Mouse (Mus musculus) lung, adult 2 months (tissue): ENCODE measurements around the gene Nudt1. TPM values are rescaled to one million over a fixed set of nuclear protein-coding genes. Genes with fewer than 3 reads are reported as not detected.

Experiments used
- DNase-seq: peaks from one replicate; pipeline ENCODE4 v3.0.0; 2022
- H3K4me1 ChIP-seq: fragments of 200-500 bp; 2 replicates; pipeline ENCODE4 v1.6.1; 2011; ENCODE audit warnings: low read length; ENCODE audit not compliant: control insufficient read depth, insufficient read depth
- H3K4me3 ChIP-seq: fragments of 200-500 bp; replicated peaks from 2 replicates; pipeline ENCODE3; 2011; ENCODE audit warnings: low read depth, mild to moderate bottlenecking, control low read depth, low read length; ENCODE audit errors: extremely low read depth
- CTCF ChIP-seq: fragments of 200-500 bp; IDR thresholded peaks from 2 replicates; pipeline ENCODE4 v1.5.1; 2011; ENCODE audit warnings: mild to moderate bottlenecking, low read length, control low read depth; ENCODE audit not compliant: insufficient read depth
- POLR2A ChIP-seq: fragments of 200-500 bp; IDR thresholded peaks from 2 replicates; pipeline ENCODE4 v1.6.1; 2011; ENCODE audit warnings: low read depth, mild to moderate bottlenecking, control low read depth, low read length, borderline replicate concordance; ENCODE audit errors: extremely low read depth
- WGBS: fragments of 180-500 bp; shearing (Covaris S2); methylation state at CpG from one replicate; pipeline ENCODE4 v1.1.7; 2018; 5-methylcytosine and 5-hydroxymethylcytosine counted together
- polyA plus RNA-seq: library from polyadenylated mRNA; depleted of rRNA; stranded (reverse); fragments of >200 nt; gene quantifications from 2 replicates; pipeline ENCODE4 v1.2.3, GENCODE M21; 2012; rRNA removed

Nudt1 gene
- polyA plus RNA-seq, 1 experiment: 7.9 TPM

DNA sequence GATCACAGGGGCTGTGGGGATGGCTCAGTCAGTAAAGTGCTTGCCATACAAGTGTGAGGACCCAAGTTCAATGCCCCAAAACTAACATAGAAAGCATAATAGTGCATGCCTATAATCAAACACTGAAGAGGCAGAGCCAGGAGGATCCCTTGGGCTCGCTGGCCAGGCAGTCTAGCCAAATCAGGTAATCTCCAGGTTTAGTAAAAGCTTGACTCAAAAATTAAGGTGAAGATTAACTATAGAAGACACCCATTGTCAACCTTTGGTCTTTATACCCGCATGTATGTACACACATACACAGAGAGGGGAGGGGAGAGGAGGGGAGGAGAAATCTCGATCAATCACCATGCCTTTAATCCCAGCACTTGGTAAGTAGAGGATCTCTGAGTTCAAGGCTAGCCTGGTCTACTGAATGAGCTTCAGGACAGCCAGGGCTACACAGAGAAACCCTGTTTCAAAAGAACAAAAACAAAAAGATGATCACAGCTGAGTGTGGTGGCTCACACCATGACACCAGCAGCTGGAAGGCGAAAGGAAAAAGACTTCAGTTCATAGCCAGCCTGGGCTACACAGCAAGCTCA is 53.9 kb downstream of the Nudt1 start:
- H3K4me3 ChIP-seq: no peak overlapping the region
- DNase-seq: no peak
- 92% methylated on average over 4 of the region's 4 CpGs for WGBS
- TF ChIP-seq POLR2A: no peak
- TF ChIP-seq CTCF: no peak
- peaks cover 27% of the 10 kb centered on the region for H3K4me1 ChIP-seq

DNA sequence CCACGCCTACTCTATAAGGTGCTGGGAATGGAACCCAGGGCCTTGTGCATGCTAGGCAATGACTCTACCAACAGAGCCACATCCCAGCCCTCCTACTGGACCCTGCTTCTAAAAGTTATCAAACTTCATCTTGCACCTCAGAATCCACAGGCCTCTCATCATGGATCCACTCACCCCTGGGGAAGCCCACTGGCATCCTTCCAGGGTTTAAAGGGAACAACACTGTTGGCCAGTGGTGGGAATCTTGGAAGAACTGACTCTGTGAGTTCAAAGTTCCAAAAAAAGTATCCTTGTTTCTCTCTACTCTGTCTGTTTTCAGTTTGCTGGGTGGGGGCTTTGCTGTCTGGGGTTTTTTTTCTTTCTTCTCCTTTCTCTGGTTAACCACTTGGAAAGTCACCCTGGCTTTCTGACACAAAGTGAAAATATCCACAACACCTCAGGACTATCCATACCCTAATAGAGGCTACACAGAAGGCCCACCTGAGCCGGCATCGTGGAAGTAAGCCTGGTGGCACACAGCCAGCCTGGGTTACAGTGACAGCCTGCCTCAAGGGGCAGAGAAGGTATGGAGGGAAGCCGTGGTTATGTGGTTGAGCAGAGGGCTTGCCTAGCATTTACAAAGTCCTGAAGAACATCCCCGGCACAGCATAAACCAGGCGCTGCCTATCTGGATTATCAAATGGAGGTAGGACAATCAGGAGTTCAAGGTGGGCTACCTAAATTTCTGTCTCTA is 56.8 kb downstream of the Nudt1 start:
- Histone ChIP-seq H3K4me1 (peaks cover 16% of the 10 kb centered on the region; the same call in 1 of the 2 replicates), H3K4me3 (no peak overlapping the region)
- DNase-seq: no peak
- 72% methylated on average over 6 of the region's 6 CpGs for WGBS
- no peak for TF ChIP-seq POLR2A
- TF ChIP-seq CTCF: no peak

DNA sequence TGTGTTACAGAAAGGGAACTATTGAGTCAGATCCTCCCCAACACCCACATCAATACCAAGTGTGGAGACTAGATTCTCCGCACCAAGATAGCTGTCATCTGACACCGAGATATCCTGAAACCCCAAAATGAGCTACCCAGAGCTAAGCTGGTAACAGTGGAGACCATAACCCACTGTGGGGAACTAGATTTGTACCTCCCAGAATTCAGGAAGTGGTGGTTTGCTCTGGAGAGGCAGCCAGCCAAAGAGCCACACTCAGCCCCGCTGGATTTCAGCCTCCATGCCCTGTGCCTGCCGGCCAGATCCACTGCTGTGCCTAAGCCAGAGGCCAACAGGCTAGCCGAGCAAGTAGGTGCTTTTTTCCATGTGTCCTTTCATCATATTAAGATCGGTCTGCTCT is 57.8 kb downstream of the Nudt1 start:
- peak; percentile 27 for DNase-seq
- no peak overlapping the region for H3K4me3 ChIP-seq
- peaks cover 14% of the 10 kb centered on the region; the same call in 1 of the 2 replicates for H3K4me1 ChIP-seq
- TF ChIP-seq CTCF (no peak), POLR2A (no peak)
- 56% methylated on average over 6 of the region's 6 CpGs for WGBS

DNA sequence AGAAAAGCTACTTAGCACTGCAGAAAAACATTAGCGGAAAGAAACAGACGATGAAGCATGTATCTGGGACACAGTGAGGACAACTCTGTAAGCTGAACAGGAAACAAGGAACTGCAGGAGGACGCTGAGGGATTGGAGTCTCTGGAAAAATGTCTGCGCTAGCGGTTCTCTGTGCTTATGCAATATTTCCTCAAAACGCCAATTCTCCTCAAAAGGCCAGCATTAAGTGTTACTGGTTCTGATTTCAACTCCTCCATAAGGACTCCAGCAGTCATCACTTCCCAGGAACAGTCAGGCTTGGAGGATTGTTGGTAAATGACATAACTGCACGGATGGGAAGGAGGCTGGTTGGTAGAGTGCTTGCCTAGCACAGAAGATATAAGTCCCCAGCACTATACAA is 59.7 kb downstream of the Nudt1 start:
- TF ChIP-seq POLR2A (no peak), CTCF (no peak)
- 66% methylated on average over 7 of the region's 7 CpGs for WGBS

DNA sequence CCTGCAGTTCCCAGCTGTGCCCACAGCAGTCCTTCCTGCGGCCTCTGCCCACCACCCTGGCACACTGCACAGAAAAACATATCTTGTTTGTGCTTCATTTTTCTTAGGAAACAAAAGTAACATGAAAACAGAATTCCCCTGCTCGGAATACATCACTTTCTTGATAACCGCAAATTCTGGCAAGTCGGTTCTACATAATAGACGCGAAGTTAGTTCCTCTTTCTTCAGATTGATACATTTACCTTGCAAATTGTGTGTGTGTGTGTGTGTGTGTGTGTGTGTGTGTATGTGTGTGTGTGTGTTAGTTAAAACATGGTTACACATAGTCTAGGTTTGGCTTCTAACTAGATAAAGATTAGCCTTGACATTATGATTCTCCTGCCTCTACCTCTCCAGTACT is 61.2 kb downstream of the Nudt1 start:
- H3K4me3 ChIP-seq: no peak overlapping the region
- WGBS: 88% methylated on average over 6 of the region's 6 CpGs
- no peak for DNase-seq
- H3K4me1 ChIP-seq: peaks cover 14% of the 10 kb centered on the region; the same call in 1 of the 2 replicates
- no peak for TF ChIP-seq CTCF
- no peak for TF ChIP-seq POLR2A

More for the DNA sequence above, 59.7 kb downstream of the Nudt1 start:
- peaks cover 14% of the 10 kb centered on the region; the same call in 1 of the 2 replicates for H3K4me1 ChIP-seq
- DNase-seq: no peak
- no peak overlapping the region for H3K4me3 ChIP-seq

DNA sequence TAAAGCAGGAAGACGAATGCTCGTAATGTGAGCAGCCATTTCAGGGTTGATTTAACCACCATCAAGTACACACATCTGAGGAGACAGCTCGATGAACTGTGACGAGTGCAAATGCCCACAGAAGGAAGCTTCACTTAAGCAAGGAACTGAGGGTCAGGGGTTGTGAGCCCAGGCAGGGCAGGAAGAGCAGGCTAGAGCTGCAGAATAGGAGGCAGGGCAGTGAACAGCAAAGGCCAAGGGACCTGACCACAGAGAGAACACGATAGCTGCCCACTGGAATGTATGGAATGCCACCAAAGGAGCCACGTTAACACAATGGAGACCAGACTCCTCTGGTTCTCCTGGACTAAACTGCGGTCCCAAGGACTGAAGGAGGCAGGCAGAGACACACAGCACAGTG is 62.1 kb downstream of the Nudt1 start:
- 37% methylated on average over 7 of the region's 7 CpGs for WGBS
- no peak for TF ChIP-seq CTCF
- no peak for TF ChIP-seq POLR2A
- Histone ChIP-seq H3K4me1 (peaks cover 16% of the 10 kb centered on the region; the same call in 1 of the 2 replicates), H3K4me3 (no peak overlapping the region)
- DNase-seq: peak; percentile 24

DNA sequence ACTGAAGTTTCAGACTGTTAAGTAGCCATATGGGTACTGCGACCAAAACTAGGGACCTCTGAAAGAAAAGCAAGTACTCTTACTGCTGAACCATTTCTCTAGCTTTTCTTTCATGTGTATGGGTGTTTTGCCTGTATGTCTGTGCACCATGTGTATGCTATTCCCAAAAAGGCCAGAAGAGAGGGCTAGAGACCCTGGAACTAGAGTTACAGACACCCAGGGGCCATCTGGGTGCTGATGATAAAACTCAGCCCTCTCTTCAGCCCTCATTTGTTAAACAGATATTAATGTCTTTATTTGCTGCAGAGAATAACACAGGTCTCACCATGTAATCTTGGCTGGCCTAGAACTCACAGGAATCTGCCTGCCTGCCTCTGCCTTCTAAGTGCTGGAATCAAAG is 63.0 kb downstream of the Nudt1 start:
- TF ChIP-seq POLR2A (no peak), CTCF (no peak)
- Histone ChIP-seq H3K4me3 (no peak overlapping the region), H3K4me1 (peaks cover 13% of the 10 kb centered on the region)
- no peak for DNase-seq
- 77% methylated on average over 1 of the region's 1 CpGs for WGBS

DNA sequence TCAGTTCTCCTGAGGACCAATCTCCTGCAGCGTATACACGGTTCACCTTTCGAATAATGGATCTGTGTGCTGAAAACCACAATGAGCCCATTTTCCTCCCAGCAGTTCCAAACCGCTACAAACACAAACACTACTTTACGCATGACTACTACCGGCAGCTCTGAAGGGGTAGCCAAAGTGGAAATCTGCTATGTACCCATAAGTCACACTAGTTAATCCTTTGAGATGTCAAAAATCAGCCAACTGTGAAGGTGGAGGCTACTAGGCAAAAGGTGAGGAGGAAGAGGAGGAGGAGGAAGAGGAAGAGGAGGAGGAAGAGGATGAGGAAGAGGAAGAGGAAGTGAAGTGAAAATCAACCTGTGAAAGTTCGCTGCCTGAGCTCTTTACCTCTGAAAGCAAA is 65.8 kb downstream of the Nudt1 start:
- WGBS: 84% methylated on average over 7 of the region's 7 CpGs
- no peak for TF ChIP-seq POLR2A
- Histone ChIP-seq H3K4me3 (no peak overlapping the region), H3K4me1 (peaks cover 7% of the 10 kb centered on the region)
- DNase-seq: no peak

Other genes with a start within 250 kb of the Nudt1 start
- 18.9 and 21.6 TPM in 2 replicates for gene Mad1l1, start 104 bp upstream of the Nudt1 start, polyA plus RNA-seq
- 5.4 and 7.4 TPM in 2 replicates for gene Mrm2, start 10.2 kb downstream of the Nudt1 start, polyA plus RNA-seq
- 18.7 and 20.0 TPM in 2 replicates for gene Snx8, start 67.6 kb downstream of the Nudt1 start, polyA plus RNA-seq
- gene Eif3b, start 97.7 kb downstream of the Nudt1 start, polyA plus RNA-seq: 83.0 and 86.2 TPM in 2 replicates
- 0.05 TPM in 1 of 2 replicates, not detected in the other for gene Gm4869, start 124.0 kb downstream of the Nudt1 start, polyA plus RNA-seq
- gene Chst12, start 183.9 kb downstream of the Nudt1 start, polyA plus RNA-seq: 49.6 and 60.5 TPM in 2 replicates
- gene Grifin, start 243.4 kb downstream of the Nudt1 start, polyA plus RNA-seq: not detected in 2 replicates